Comparison of ENCODE assay signal across 9 mouse cellular contexts in the genomic region with DNA sequence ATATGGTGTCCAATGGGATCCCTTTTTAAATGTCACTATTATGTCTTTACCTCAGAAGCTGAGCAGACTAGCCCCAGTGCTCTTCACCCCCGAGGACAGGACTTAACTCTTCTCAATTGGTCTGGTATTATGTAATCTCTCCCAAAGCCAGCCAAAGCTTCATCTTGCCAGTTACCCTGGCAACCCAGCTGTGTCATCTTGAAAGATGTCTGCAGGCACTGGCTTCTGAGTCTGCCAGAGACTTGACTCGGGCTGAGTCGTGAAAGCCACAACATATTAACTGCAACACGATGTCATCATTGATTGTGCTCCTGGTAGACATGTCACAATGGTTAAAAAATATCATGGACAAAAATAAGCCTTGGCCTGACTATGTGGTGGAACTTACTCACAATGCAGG.
DNase-seq lines count a peak whose midpoint lies in the region; ATAC-seq and TF ChIP-seq lines count a peak whose summit lies in the region.
"Had no signal": no experiment of that assay in that cellular context is flagged by ENCODE, and none has a peak within 500 bp of the region (broad histone marks: within the 10 kb centered on the region; RNA-seq: fewer than 3 reads in every experiment).

No protein-coding gene starts in this region.

- H3K9me3 ChIP-seq in forebrain, embryonic 13.5 days (replicated peaks): no peaks in the 10 kb centered on the region
- no peaks in the 10 kb centered on the region for H3K9me3 ChIP-seq in forebrain, embryonic 10.5 days
- no peaks in the 10 kb centered on the region for H3K9me3 ChIP-seq in stomach, postnatal 0 days (ENCODE audit: control insufficient read depth, low read length)

- no peak overlapping the region for H3K9ac ChIP-seq in forebrain, embryonic 13.5 days
- no peak overlapping the region for H3K9ac ChIP-seq in stomach, postnatal 0 days (ENCODE audit: low read length)

- ATAC-seq in forebrain, embryonic 13.5 days: peak; percentile 63
- ATAC-seq in stomach, postnatal 0 days (ENCODE audit: low FRiP score, low TSS enrichment): no peak

- H3K36me3 ChIP-seq in forebrain, embryonic 13.5 days (ENCODE audit: poor library complexity, severe bottlenecking): no peaks in the 10 kb centered on the region
- H3K36me3 ChIP-seq in forebrain, embryonic 10.5 days (replicated peaks): no peaks in the 10 kb centered on the region
- no peaks in the 10 kb centered on the region for H3K36me3 ChIP-seq in stomach, postnatal 0 days (ENCODE audit: control insufficient read depth, insufficient read depth, low read length)

- no peak for TF ChIP-seq CTCF in stomach, postnatal 0 days (IDR thresholded peaks at IDR 0.05; ENCODE audit: low read depth)

- DNase-seq in forebrain, embryonic 10.5 days (ENCODE audit: extremely low spot score, low spot score): no peak
- DNase-seq in adrenal gland, postnatal 10 days: peak; percentile 22
- peak; percentile 63 to 68 for DNase-seq in layer of hippocampus, adult 8-10 months (ENCODE audit: low spot score in 2 of 2)
- DNase-seq in lung, postnatal 4 days: peak; percentile 12 to 45
- DNase-seq in heart, adult 9 months (ENCODE audit: low spot score in 2 of 2): no peak
- DNase-seq in urinary bladder, adult 2 months (ENCODE audit: low spot score): no peak
- no peak for DNase-seq in stomach, postnatal 0 days (ENCODE audit: low spot score)

- no peak overlapping the region for H3K4me2 ChIP-seq in forebrain, embryonic 13.5 days
- H3K4me2 ChIP-seq in stomach, postnatal 0 days (replicated peaks; ENCODE audit: low read depth): no peak overlapping the region

- H3K27me3 ChIP-seq in forebrain, embryonic 13.5 days: no peaks in the 10 kb centered on the region
- H3K27me3 ChIP-seq in forebrain, embryonic 10.5 days (ENCODE audit: poor library complexity, severe bottlenecking): no peaks in the 10 kb centered on the region
- H3K27me3 ChIP-seq in stomach, postnatal 0 days (ENCODE audit: control insufficient read depth, insufficient read depth, low read length): no peaks in the 10 kb centered on the region

- H3K4me3 ChIP-seq in forebrain, embryonic 13.5 days: no peak overlapping the region
- H3K4me3 ChIP-seq in forebrain, embryonic 10.5 days: no peak overlapping the region
- H3K4me3 ChIP-seq in stomach, postnatal 0 days (ENCODE audit: low read depth, low read length): no peak overlapping the region

- H3K4me1 ChIP-seq in forebrain, embryonic 13.5 days: no peaks in the 10 kb centered on the region
- no peaks in the 10 kb centered on the region for H3K4me1 ChIP-seq in forebrain, embryonic 10.5 days
- no peaks in the 10 kb centered on the region for H3K4me1 ChIP-seq in stomach, postnatal 0 days (replicated peaks; ENCODE audit: control insufficient read depth, insufficient read depth)

- no peak overlapping the region for H3K27ac ChIP-seq in forebrain, embryonic 13.5 days
- no peak overlapping the region for H3K27ac ChIP-seq in forebrain, embryonic 10.5 days
- H3K27ac ChIP-seq in stomach, postnatal 0 days (replicated peaks): no peak overlapping the region
- H3K27ac ChIP-seq: kidney, postnatal 0 days had no signal

- WGBS in forebrain, embryonic 13.5 days: 56% methylated on average over 4 of the region's 4 CpGs
- WGBS in forebrain, embryonic 10.5 days: 81% methylated on average over 4 of the region's 4 CpGs
- WGBS in stomach, postnatal 0 days: 45% methylated on average over 4 of the region's 4 CpGs

- TF ChIP-seq EP300 in stomach, postnatal 0 days (optimal IDR thresholded peaks at IDR 0.05): no peak

Comparison
In these comparisons a context has a peak if more than half of its experiments do, and no peak if none do; other contexts are left out.
1. DNase-seq: peak in adrenal gland, postnatal 10 days (single experiment), layer of hippocampus, adult 8-10 months (2 of 2) and lung, postnatal 4 days (2 of 2); none in forebrain, embryonic 10.5 days (single experiment), heart, adult 9 months (0 of 2), urinary bladder, adult 2 months (single experiment) and stomach, postnatal 0 days (single experiment).